ENCODE assay signal across 8 mouse cellular contexts in genomic region chr5:142627398-142627797, GRCm38 (mm10). TPM values are rescaled to one million over a fixed set of nuclear protein-coding genes. Genes with fewer than 3 reads are reported as not detected.
DNase-seq lines count a peak whose midpoint lies in the region; ATAC-seq lines count a peak whose summit lies in the region.

TSS of gene Wipi2 (plus strand) at chr5:142627698.

- peak within 1 kb of the TSS; percentile 76 for H3K4me2 ChIP-seq in lung, embryonic 16.5 days (ENCODE audit: low read depth, low read length)
- H3K4me2 ChIP-seq in embryonic facial prominence, embryonic 14.5 days (ENCODE audit: low read depth, low read length), result peak within 1 kb of the TSS; percentile 80
- H3K4me2 ChIP-seq in heart, embryonic 16.5 days (ENCODE audit: low read depth, low read length), result peak within 1 kb of the TSS; percentile 70
- H3K4me2 ChIP-seq in neural tube, embryonic 14.5 days (ENCODE audit: low read depth, low read length), result peak within 1 kb of the TSS; percentile 75

- intact Hi-C loops in left cerebral cortex, postnatal 4 days (cut with DNase I), result no loop called here

- ATAC-seq in lung, embryonic 16.5 days (ENCODE audit: low read depth), result no peak
- no peak for ATAC-seq in embryonic facial prominence, embryonic 14.5 days (ENCODE audit: low read depth)
- ATAC-seq in heart, embryonic 16.5 days (replicated peaks; ENCODE audit: extremely low read depth, insufficient read depth, low FRiP score), result no peak
- ATAC-seq in neural tube, embryonic 14.5 days (ENCODE audit: low read depth), result no peak

- H3K4me1 ChIP-seq in lung, embryonic 16.5 days (replicated peaks; ENCODE audit: control insufficient read depth, insufficient read depth, low read length), result peaks cover 12% of the 10 kb centered on the region
- peaks cover 13% of the 10 kb centered on the region for H3K4me1 ChIP-seq in embryonic facial prominence, embryonic 14.5 days (ENCODE audit: control insufficient read depth, insufficient read depth, low read length)
- H3K4me1 ChIP-seq in heart, embryonic 16.5 days (ENCODE audit: control insufficient read depth, insufficient read depth, low read length), result peaks cover 12% of the 10 kb centered on the region
- H3K4me1 ChIP-seq in neural tube, embryonic 14.5 days (ENCODE audit: control insufficient read depth, insufficient read depth, low read length), result peaks cover 19% of the 10 kb centered on the region

- peak within 1 kb of the TSS; percentile 93 for H3K9ac ChIP-seq in lung, embryonic 16.5 days (ENCODE audit: low read length)
- H3K9ac ChIP-seq in embryonic facial prominence, embryonic 14.5 days (ENCODE audit: low read depth, low read length), result peak within 1 kb of the TSS; percentile 90
- peak within 1 kb of the TSS; percentile 83 for H3K9ac ChIP-seq in heart, embryonic 16.5 days (ENCODE audit: low read length)
- peak within 1 kb of the TSS; percentile 78; the same call in 1 of the 2 replicates for H3K9ac ChIP-seq in neural tube, embryonic 14.5 days (replicated peaks; ENCODE audit: low read depth, low read length)

- no peaks in the 10 kb centered on the region for H3K27me3 ChIP-seq in lung, embryonic 16.5 days (ENCODE audit: control insufficient read depth, insufficient read depth, low read depth, low read length)
- no peaks in the 10 kb centered on the region for H3K27me3 ChIP-seq in embryonic facial prominence, embryonic 14.5 days (replicated peaks; ENCODE audit: control insufficient read depth, insufficient read depth, low read length)
- no peaks in the 10 kb centered on the region for H3K27me3 ChIP-seq in heart, embryonic 16.5 days (ENCODE audit: control insufficient read depth, insufficient read depth, low read length)
- no peaks in the 10 kb centered on the region for H3K27me3 ChIP-seq in neural tube, embryonic 14.5 days (ENCODE audit: control insufficient read depth, insufficient read depth, low read length)

- peak within 1 kb of the TSS; percentile 90 for H3K27ac ChIP-seq in lung, embryonic 16.5 days (ENCODE audit: low read length)
- peak within 1 kb of the TSS; percentile 72 for H3K27ac ChIP-seq in embryonic facial prominence, embryonic 14.5 days (replicated peaks; ENCODE audit: low read depth, low read length)
- peak within 1 kb of the TSS; percentile 85 for H3K27ac ChIP-seq in heart, embryonic 16.5 days (ENCODE audit: low read length)
- H3K27ac ChIP-seq in neural tube, embryonic 14.5 days (ENCODE audit: low read depth, low read length), result no peak within 1 kb of the TSS

- no peaks in the 10 kb centered on the region for H3K9me3 ChIP-seq in lung, embryonic 16.5 days (ENCODE audit: control insufficient read depth, low read length)
- H3K9me3 ChIP-seq in embryonic facial prominence, embryonic 14.5 days (ENCODE audit: control insufficient read depth, low read length), result no peaks in the 10 kb centered on the region
- H3K9me3 ChIP-seq in heart, embryonic 16.5 days (replicated peaks; ENCODE audit: control insufficient read depth, low read length), result no peaks in the 10 kb centered on the region
- no peaks in the 10 kb centered on the region for H3K9me3 ChIP-seq in neural tube, embryonic 14.5 days (ENCODE audit: control insufficient read depth, low read length)

- DNase-seq in lung, postnatal 36 days, result no peak
- no peak for DNase-seq in embryonic facial prominence, embryonic 14.5 days (ENCODE audit: low spot score)
- no peak for DNase-seq in left cerebral cortex, postnatal 4 days
- no peak for DNase-seq in spleen, adult 18-20 months
- no peak for DNase-seq in cerebellum, postnatal 36 days

- WGBS in lung, embryonic 16.5 days, result 82% methylated on average over 2 of the region's 2 CpGs
- WGBS in embryonic facial prominence, embryonic 14.5 days, result 91% methylated on average over 2 of the region's 2 CpGs
- WGBS in heart, embryonic 16.5 days, result 74% methylated on average over 2 of the region's 2 CpGs
- WGBS in neural tube, embryonic 14.5 days, result 90% methylated on average over 2 of the region's 2 CpGs

- H3K36me3 ChIP-seq in lung, embryonic 16.5 days (ENCODE audit: control insufficient read depth, insufficient read depth, low read length), result no peaks in the 10 kb centered on the region
- peaks cover 3% of the 10 kb centered on the region; the same call in 1 of the 2 replicates for H3K36me3 ChIP-seq in embryonic facial prominence, embryonic 14.5 days (ENCODE audit: control insufficient read depth, insufficient read depth, low read length)
- no peaks in the 10 kb centered on the region for H3K36me3 ChIP-seq in heart, embryonic 16.5 days (ENCODE audit: control insufficient read depth, insufficient read depth)
- H3K36me3 ChIP-seq in neural tube, embryonic 14.5 days (ENCODE audit: control insufficient read depth, insufficient read depth, low read length), result no peaks in the 10 kb centered on the region

- H3K4me3 ChIP-seq in lung, embryonic 16.5 days (ENCODE audit: low read length), result peak within 1 kb of the TSS; percentile 94
- peak within 1 kb of the TSS; percentile 92 for H3K4me3 ChIP-seq in embryonic facial prominence, embryonic 14.5 days (ENCODE audit: low read depth, low read length)
- peak within 1 kb of the TSS; percentile 98 for H3K4me3 ChIP-seq in heart, embryonic 16.5 days (ENCODE audit: low read length)
- peak within 1 kb of the TSS; percentile 94 for H3K4me3 ChIP-seq in neural tube, embryonic 14.5 days (ENCODE audit: low read depth, low read length)

RNA-seq across cellular contexts. Expression of gene Wipi2, which starts in this region (rescaled TPM):
- polyA plus RNA-seq in lung, embryonic 16.5 days (2015; fragmentation: Nextera tagmentation; extraction: Ambion mirVana), result 35.4 and 40.5 TPM in 2 replicates
- polyA plus RNA-seq in embryonic facial prominence, embryonic 14.5 days (2014; fragmentation: Nextera tagmentation; extraction: Ambion mirVana), result 43.8 and 47.9 TPM in 2 replicates
- polyA plus RNA-seq in heart, embryonic 16.5 days (2015; fragmentation: Nextera tagmentation; extraction: Ambion mirVana), result 27.5 and 29.4 TPM in 2 replicates
- total RNA-seq in left cerebral cortex, postnatal 4 days (2021), result 10 to 100 TPM; 60.0 to 62.4 TPM
- polyA plus RNA-seq in neural tube, embryonic 14.5 days (2014; fragmentation: Nextera tagmentation; extraction: Ambion mirVana), result 40.4 and 53.1 TPM in 2 replicates
